Comparison of ENCODE assay signal across 8 mouse cellular contexts in genomic region chr11:97743423-97743822, GRCm38 (mm10). TPM values are rescaled to one million over a fixed set of nuclear protein-coding genes. Genes with fewer than 3 reads are reported as not detected.
DNase-seq lines count a peak whose midpoint lies in the region; ATAC-seq and TF ChIP-seq lines count a peak whose summit lies in the region.

No protein-coding gene starts in this region.

- H3K27ac ChIP-seq in heart, embryonic 13.5 days (replicated peaks), result peak overlapping the region; percentile 95; the same call in 1 of the 2 replicates
- H3K27ac ChIP-seq in ES-Bruce4 (ENCODE audit: insufficient read depth, low read length), result no peak overlapping the region
- peak overlapping the region; percentile 99 for H3K27ac ChIP-seq in hindbrain, embryonic 10.5 days
- peak overlapping the region; percentile 90; the same call in 1 of the 2 replicates for H3K27ac ChIP-seq in midbrain, embryonic 12.5 days (replicated peaks)

- H3K4me2 ChIP-seq in heart, embryonic 13.5 days, result peak overlapping the region; percentile 92
- H3K4me2 ChIP-seq in midbrain, embryonic 12.5 days (replicated peaks), result peak overlapping the region; percentile 84

- ATAC-seq in heart, embryonic 13.5 days (ENCODE audit: extremely low read depth, insufficient number of reproducible peaks, low FRiP score, low TSS enrichment), result no peak
- no peak for ATAC-seq in midbrain, embryonic 12.5 days (ENCODE audit: low FRiP score, low read depth)

- intact Hi-C loops in heart, postnatal 25 days (cut with DNase I), result loop anchor here (5.0 kb wide), 1 partner anchor 41 kb away; the partner anchor contains the start of genes Pcgf2 and Psmb3
- intact Hi-C loops in gastrocnemius, postnatal 36 days (cut with DNase I), result loop anchor here (5.0 kb wide), 1 partner anchor 41 kb away; the partner anchor contains the start of genes Pcgf2 and Psmb3

- H3K36me3 ChIP-seq in heart, embryonic 13.5 days, result peaks cover 36% of the 10 kb centered on the region
- peaks cover 10% of the 10 kb centered on the region for H3K36me3 ChIP-seq in ES-Bruce4 (ENCODE audit: control insufficient read depth, insufficient read depth, low read length, poor library complexity, severe bottlenecking)
- peaks cover 27% of the 10 kb centered on the region for H3K36me3 ChIP-seq in hindbrain, embryonic 10.5 days
- peaks cover 26% of the 10 kb centered on the region for H3K36me3 ChIP-seq in midbrain, embryonic 12.5 days

- no peaks in the 10 kb centered on the region for H3K27me3 ChIP-seq in heart, embryonic 13.5 days (replicated peaks)
- H3K27me3 ChIP-seq in ES-Bruce4 (ENCODE audit: control insufficient read depth, insufficient read depth, low read length, poor library complexity, severe bottlenecking), result no peaks in the 10 kb centered on the region
- no peaks in the 10 kb centered on the region for H3K27me3 ChIP-seq in hindbrain, embryonic 10.5 days (ENCODE audit: insufficient read depth, poor library complexity, severe bottlenecking)
- H3K27me3 ChIP-seq in midbrain, embryonic 12.5 days, result no peaks in the 10 kb centered on the region

- H3K4me1 ChIP-seq in heart, embryonic 13.5 days, result peaks cover 31% of the 10 kb centered on the region
- peaks cover 3% of the 10 kb centered on the region for H3K4me1 ChIP-seq in ES-Bruce4 (ENCODE audit: control insufficient read depth, insufficient read depth, low read length)
- peaks cover 40% of the 10 kb centered on the region for H3K4me1 ChIP-seq in hindbrain, embryonic 10.5 days (replicated peaks)
- peaks cover 24% of the 10 kb centered on the region for H3K4me1 ChIP-seq in midbrain, embryonic 12.5 days

- 0 out of 2 replicates have a peak, but pooled peaks cover 2% of the 10 kb centered on the region for H3K9me3 ChIP-seq in heart, embryonic 13.5 days
- no peaks in the 10 kb centered on the region for H3K9me3 ChIP-seq in ES-Bruce4 (replicated peaks; ENCODE audit: control insufficient read depth, insufficient read depth, low read length, poor library complexity, severe bottlenecking)
- no peaks in the 10 kb centered on the region for H3K9me3 ChIP-seq in hindbrain, embryonic 10.5 days
- H3K9me3 ChIP-seq in midbrain, embryonic 12.5 days, result no peaks in the 10 kb centered on the region

- no peak for TF ChIP-seq EP300 in ES-Bruce4 (IDR thresholded peaks at IDR 0.05; ENCODE audit: insufficient read depth, low read depth, low read length)

- WGBS in heart, embryonic 13.5 days, result 33% methylated on average over 9 of the region's 9 CpGs
- WGBS in hindbrain, embryonic 10.5 days, result 51% methylated on average over 9 of the region's 9 CpGs
- WGBS in midbrain, embryonic 12.5 days, result 47% methylated on average over 9 of the region's 9 CpGs

- peak overlapping the region; percentile 94 for H3K9ac ChIP-seq in heart, embryonic 13.5 days
- peak overlapping the region; percentile 96 for H3K9ac ChIP-seq in ES-Bruce4 (ENCODE audit: low read depth, poor library complexity, severe bottlenecking)
- H3K9ac ChIP-seq in midbrain, embryonic 12.5 days (replicated peaks), result peak overlapping the region; percentile 87

- no peak for DNase-seq in heart, postnatal 25 days (ENCODE audit: low spot score)
- no peak for DNase-seq in hindbrain, embryonic 10.5 days (ENCODE audit: low spot score)
- no peak for DNase-seq in gastrocnemius, postnatal 36 days
- DNase-seq in cerebellum, postnatal 14 days, result no peak
- DNase-seq in adrenal gland, postnatal 25 days, result no peak

- no peak for TF ChIP-seq CTCF in ES-Bruce4 (IDR thresholded peaks at IDR 0.05; ENCODE audit: low read depth, low read length)

- peak overlapping the region; percentile 88 for H3K4me3 ChIP-seq in heart, embryonic 13.5 days
- H3K4me3 ChIP-seq in ES-Bruce4 (ENCODE audit: low read depth, low read length), result peak overlapping the region; percentile 97
- peak overlapping the region; percentile 89 for H3K4me3 ChIP-seq in hindbrain, embryonic 10.5 days
- H3K4me3 ChIP-seq in midbrain, embryonic 12.5 days, result peak overlapping the region; percentile 85

- TF ChIP-seq POLR2A in ES-Bruce4 (IDR thresholded peaks at IDR 0.05; ENCODE audit: insufficient read depth, low read length), result no peak

RNA-seq across cellular contexts. Expression of gene Pip4k2b, which starts 1.1 kb away (rescaled TPM):
- 0.90 and 1.0 TPM in 2 replicates for polyA plus RNA-seq in heart, embryonic 13.5 days (2015; fragmentation: Nextera tagmentation; extraction: Ambion mirVana)
- total RNA-seq in heart, postnatal 25 days (2021), result 10 to 100 TPM; 20.2 to 21.1 TPM
- 35.0 and 36.6 TPM in 2 replicates for polyA plus RNA-seq in ES-Bruce4 (2011; ENCODE audit: insufficient read depth, insufficient read length, low read depth, missing spikeins)
- polyA plus RNA-seq in hindbrain, embryonic 10.5 days (2016; fragmentation: Nextera tagmentation; extraction: Ambion mirVana), result 1.8 and 2.0 TPM in 2 replicates
- 2.7 and 3.3 TPM in 2 replicates for polyA plus RNA-seq in midbrain, embryonic 12.5 days (2016; fragmentation: Nextera tagmentation; extraction: Ambion mirVana)
- total RNA-seq in gastrocnemius, postnatal 36 days (2021), result 10 to 100 TPM; 44.0 to 47.0 TPM
- total RNA-seq in adrenal gland, postnatal 25 days (2021), result 28.7 and 30.7 TPM in 2 replicates

RNA-seq across cellular contexts. Expression of gene Cwc25, which starts 22.9 kb away (rescaled TPM):
- 10.2 and 10.5 TPM in 2 replicates for polyA plus RNA-seq in heart, embryonic 13.5 days (2015; fragmentation: Nextera tagmentation; extraction: Ambion mirVana)
- total RNA-seq in heart, postnatal 25 days (2021), result 1 to 10 TPM; 7.0 to 7.2 TPM
- polyA plus RNA-seq in ES-Bruce4 (2011; ENCODE audit: insufficient read depth, insufficient read length, low read depth, missing spikeins), result 14.5 and 16.9 TPM in 2 replicates
- 19.4 and 20.6 TPM in 2 replicates for polyA plus RNA-seq in hindbrain, embryonic 10.5 days (2016; fragmentation: Nextera tagmentation; extraction: Ambion mirVana)
- 22.3 and 24.4 TPM in 2 replicates for polyA plus RNA-seq in midbrain, embryonic 12.5 days (2016; fragmentation: Nextera tagmentation; extraction: Ambion mirVana)
- total RNA-seq in gastrocnemius, postnatal 36 days (2021), result 1 to 10 TPM; 5.5 to 5.7 TPM
- total RNA-seq in adrenal gland, postnatal 25 days (2021), result 19.5 and 22.6 TPM in 2 replicates

RNA-seq across cellular contexts. Expression of gene 1700001P01Rik, which starts 32.3 kb away (rescaled TPM):
- not detected in 2 replicates for polyA plus RNA-seq in heart, embryonic 13.5 days (2015; fragmentation: Nextera tagmentation; extraction: Ambion mirVana)
- total RNA-seq in heart, postnatal 25 days (2021), result not detected
- 0.99 TPM in 1 of 2 replicates, not detected in the other for polyA plus RNA-seq in ES-Bruce4 (2011; ENCODE audit: insufficient read depth, insufficient read length, low read depth, missing spikeins)
- polyA plus RNA-seq in hindbrain, embryonic 10.5 days (2016; fragmentation: Nextera tagmentation; extraction: Ambion mirVana), result 0.37 and 0.80 TPM in 2 replicates
- 0.31 and 1.3 TPM in 2 replicates for polyA plus RNA-seq in midbrain, embryonic 12.5 days (2016; fragmentation: Nextera tagmentation; extraction: Ambion mirVana)
- total RNA-seq in gastrocnemius, postnatal 36 days (2021), result not detected
- not detected in 2 replicates for total RNA-seq in adrenal gland, postnatal 25 days (2021)

RNA-seq across cellular contexts. Expression of gene Rpl23, which starts 38.8 kb away (rescaled TPM):
- polyA plus RNA-seq in heart, embryonic 13.5 days (2015; fragmentation: Nextera tagmentation; extraction: Ambion mirVana), result 376 and 393 TPM in 2 replicates
- total RNA-seq in heart, postnatal 25 days (2021), result 100 to 1,000 TPM; 454 to 515 TPM
- 777 and 842 TPM in 2 replicates for polyA plus RNA-seq in ES-Bruce4 (2011; ENCODE audit: insufficient read depth, insufficient read length, low read depth, missing spikeins)
- 381 and 439 TPM in 2 replicates for polyA plus RNA-seq in hindbrain, embryonic 10.5 days (2016; fragmentation: Nextera tagmentation; extraction: Ambion mirVana)
- 370 and 378 TPM in 2 replicates for polyA plus RNA-seq in midbrain, embryonic 12.5 days (2016; fragmentation: Nextera tagmentation; extraction: Ambion mirVana)
- 100 to 1,000 TPM; 349 to 430 TPM for total RNA-seq in gastrocnemius, postnatal 36 days (2021)
- 741 and 851 TPM in 2 replicates for total RNA-seq in adrenal gland, postnatal 25 days (2021)

RNA-seq across cellular contexts. Expression of gene Psmb3, which starts 40.2 kb away (rescaled TPM):
- polyA plus RNA-seq in heart, embryonic 13.5 days (2015; fragmentation: Nextera tagmentation; extraction: Ambion mirVana), result 371 and 445 TPM in 2 replicates
- 100 to 1,000 TPM; 150 to 151 TPM for total RNA-seq in heart, postnatal 25 days (2021)
- 296 and 332 TPM in 2 replicates for polyA plus RNA-seq in ES-Bruce4 (2011; ENCODE audit: insufficient read depth, insufficient read length, low read depth, missing spikeins)
- polyA plus RNA-seq in hindbrain, embryonic 10.5 days (2016; fragmentation: Nextera tagmentation; extraction: Ambion mirVana), result 642 and 643 TPM in 2 replicates
- 450 and 456 TPM in 2 replicates for polyA plus RNA-seq in midbrain, embryonic 12.5 days (2016; fragmentation: Nextera tagmentation; extraction: Ambion mirVana)
- total RNA-seq in gastrocnemius, postnatal 36 days (2021), result 100 to 1,000 TPM; 124 to 129 TPM
- total RNA-seq in adrenal gland, postnatal 25 days (2021), result 216 and 226 TPM in 2 replicates
